Mouse (Mus musculus): Measurements from ENCODE around the gene Serpina12.
A peak's percentile ranks its signal among the peaks of the same experiment; 100 is the strongest.

Gene Serpina12

DNA sequence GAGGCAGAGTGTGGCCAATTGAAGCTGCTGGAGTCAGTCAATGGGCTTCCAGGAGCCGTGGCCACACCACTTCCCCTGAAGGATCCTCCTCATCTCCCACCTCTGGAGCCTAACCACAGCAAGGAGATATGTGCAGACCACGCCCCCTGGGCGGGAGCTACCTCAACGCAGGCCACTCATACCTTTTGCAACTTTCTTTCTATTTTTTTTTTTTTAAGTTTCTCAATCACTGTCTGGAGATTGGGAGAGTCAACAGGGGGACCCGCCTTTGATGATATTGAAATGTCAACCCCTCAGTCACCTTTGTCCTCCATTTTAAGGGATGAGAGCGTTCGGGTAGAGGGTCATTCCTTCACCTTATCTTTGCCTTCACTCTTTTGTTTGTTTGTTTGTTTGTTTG is at the start of gene Serpina12:
Serpina12 (minus strand) TSS at position 101 of the 400 bp plus-strand sequence.
- no peak for DNase-seq (ENCODE audit: inconsistent age in 2 of 2, low spot score in 1 of 2)

DNA sequence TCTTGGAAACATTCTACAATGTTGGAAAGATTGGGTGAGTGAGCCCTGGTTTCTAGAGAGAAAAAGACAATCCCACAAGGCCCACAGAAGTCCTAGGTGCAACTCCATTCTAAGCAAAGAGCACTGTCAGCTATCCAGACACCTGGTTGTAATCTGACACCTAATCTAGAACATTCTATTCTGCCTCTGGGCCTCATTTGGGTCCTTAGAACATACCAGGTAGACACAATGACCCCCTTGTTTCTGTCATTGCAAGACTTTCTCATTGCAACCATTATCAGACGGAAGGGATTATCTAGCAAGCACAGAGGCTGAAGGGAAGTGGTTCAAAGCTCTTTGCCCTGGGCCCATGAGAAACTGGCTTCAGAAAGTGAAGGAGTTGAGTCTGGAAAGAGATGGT is 47.1 kb upstream of the Serpina12 start:
- no peak for DNase-seq (ENCODE audit: inconsistent age in 2 of 2, low spot score in 1 of 2)

DNA sequence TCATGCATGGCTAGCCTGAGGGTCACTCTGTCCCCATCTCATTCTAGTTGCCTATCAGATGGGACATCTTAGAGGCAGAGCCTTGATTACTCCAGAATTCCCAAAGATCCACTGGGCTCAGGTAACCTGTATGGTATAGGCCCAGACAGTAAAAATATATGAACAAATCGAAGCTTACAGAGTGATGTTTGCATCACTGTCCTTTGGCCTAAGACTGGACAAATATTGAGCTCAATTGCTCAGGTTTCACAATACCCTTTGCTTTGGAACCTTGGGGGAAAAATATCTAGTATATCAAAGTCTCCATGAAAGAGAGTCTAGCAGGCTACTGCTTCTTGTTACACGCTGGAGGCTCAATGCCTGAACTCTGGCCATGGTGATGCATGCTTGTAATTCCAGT is 45.9 kb upstream of the Serpina12 start:
- no peak for DNase-seq (ENCODE audit: inconsistent age in 2 of 2, low spot score in 1 of 2)

DNA sequence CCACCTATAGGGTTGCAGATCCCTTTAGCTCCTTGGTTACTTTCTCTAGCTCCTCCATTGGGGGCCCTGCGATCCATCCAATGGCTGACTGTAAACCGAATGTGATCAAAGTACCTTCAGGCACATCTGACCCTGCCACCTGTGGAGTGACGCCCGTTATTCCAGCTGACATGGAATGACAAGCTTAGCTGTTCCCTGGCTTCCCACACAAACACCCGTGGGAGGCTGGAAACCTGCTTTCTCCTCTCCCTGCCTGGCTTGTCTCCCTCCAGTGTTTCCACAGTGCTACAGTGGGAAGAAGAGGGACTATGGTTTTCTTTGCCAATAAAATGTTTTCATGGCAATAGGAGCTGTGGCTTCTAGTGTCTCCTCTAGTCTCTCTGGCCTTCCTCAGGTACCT is 28.0 kb upstream of the Serpina12 start:
- no peak for DNase-seq (ENCODE audit: inconsistent age in 2 of 2, low spot score in 1 of 2)

DNA sequence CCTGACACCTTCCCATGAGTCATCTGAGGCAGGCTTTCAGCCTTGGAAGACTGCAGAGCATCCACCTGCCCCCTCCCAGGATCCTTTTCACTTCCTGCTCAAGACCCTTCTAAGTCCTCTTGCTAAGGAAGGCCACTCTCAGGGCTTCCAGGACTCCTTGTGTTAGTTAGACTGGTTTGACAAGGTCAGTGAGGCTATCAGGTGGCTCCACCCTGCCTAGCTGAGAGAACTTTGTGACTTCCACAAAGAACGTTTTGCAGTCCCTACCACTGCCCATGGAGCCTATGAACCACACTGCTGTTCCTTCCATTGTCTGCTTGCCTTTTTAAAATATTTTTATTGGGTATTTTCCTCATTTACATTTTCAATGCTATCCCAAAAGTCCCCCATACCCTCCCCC is 27.5 kb upstream of the Serpina12 start:
- DNase-seq (ENCODE audit: inconsistent age in 2 of 2, low spot score in 1 of 2) = no peak

DNA sequence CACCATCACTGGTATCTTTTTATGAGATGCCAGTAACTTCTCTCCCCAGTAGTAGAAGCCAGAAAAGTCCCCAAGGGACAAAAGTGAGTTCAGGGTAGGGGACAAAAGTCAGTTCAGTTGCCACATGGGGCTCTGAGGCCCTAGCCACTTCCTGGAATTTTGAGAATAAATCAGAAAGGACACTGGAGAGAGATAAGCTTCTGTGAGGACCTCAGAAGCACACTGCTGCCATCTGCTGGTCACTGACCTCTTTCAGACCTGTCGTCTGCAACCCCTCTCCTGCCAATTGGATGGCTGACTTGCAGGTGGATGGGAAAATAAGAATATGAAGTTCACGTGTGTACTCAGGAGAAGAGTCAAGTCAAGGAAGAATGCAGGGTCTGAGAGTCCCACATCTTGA is 25.4 kb upstream of the Serpina12 start:
- DNase-seq (ENCODE audit: inconsistent age in 2 of 2, low spot score in 1 of 2) = peak; percentile 72 to 91

DNA sequence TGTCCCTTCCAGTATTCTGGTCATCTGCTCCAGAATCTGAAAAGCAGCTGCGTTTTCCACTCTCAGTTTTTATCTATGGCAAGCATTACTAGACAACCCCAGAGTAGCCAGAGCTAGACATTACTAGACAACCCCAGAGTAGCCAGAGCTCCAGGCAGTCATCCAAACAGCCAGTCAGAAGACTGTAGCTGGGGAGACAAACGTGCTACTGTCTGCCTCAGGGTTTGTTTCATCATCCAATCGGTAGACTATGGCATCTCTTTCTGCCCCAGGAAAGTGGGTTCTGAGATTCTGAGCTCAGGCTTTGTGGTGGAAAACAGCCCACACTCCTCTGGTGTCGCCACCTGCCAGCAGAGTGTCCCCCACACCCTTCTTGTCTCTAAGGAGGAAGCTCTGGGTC is 23.3 kb upstream of the Serpina12 start:
- DNase-seq (ENCODE audit: inconsistent age in 2 of 2, low spot score in 1 of 2) = peak; percentile 65 to 86

DNA sequence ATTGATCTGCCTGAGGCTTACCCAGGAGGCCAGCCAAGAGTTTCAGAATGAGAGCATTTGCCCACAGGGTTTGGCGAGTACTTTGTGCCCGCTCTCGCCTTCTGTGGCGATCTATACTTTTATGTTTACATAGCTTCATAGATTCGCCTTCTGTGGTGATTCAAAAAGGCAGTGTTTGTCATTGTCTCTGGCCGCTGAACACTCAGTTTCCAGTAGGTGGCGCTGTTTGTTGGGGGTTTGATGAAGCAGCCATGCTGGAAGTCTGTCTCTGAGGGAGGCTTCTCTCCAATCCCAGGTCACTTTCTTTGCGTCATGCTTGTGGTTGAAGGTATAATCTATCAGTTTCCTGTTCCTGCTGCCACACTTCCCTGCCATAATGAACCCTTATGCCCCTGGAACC is 22.0 kb upstream of the Serpina12 start:
- peak; percentile 75 to 91 for DNase-seq (ENCODE audit: inconsistent age in 2 of 2, low spot score in 1 of 2)

DNA sequence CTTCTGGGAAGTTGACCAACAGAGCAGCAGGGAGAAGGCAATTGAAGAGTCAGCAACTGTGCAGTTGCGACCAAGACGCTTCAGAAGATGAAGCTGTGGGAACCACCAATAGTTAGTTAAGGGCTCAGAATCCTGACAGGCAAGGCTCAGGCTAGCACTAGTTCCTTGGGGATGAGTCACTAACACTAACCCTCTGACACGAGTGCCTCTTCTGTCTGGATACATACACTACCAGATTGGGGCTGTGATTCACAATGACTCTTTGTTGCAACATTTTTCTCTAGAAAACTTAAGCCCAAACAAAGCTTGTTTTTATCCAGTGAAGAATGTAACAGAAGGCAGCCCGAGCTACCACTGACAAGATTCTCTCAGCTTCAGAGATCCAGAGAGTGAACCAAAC is 20.8 kb upstream of the Serpina12 start:
- DNase-seq (ENCODE audit: inconsistent age in 2 of 2, low spot score in 1 of 2) = peak in 1 of 2 experiments; percentile 64

DNA sequence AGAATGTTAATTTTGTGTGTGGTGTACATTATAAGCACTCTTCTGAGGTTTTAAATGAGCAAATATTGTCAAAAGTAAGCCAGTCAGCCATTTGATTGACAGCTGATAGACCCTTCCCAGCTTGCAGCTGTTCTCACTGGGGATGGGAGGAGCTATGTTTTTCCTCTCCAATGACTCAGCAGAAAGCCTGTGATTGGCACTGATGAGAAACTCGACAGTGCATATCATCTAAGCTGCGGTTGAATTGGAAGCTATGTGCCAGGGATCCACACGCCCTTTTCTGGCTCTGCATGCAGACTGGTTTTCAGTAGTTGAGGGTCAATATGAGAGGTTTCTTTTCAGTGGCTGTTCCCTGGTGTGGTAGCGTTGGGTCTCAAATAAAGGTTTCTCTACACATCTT is 20.3 kb upstream of the Serpina12 start:
- DNase-seq (ENCODE audit: inconsistent age in 2 of 2, low spot score in 1 of 2) = no peak

DNA sequence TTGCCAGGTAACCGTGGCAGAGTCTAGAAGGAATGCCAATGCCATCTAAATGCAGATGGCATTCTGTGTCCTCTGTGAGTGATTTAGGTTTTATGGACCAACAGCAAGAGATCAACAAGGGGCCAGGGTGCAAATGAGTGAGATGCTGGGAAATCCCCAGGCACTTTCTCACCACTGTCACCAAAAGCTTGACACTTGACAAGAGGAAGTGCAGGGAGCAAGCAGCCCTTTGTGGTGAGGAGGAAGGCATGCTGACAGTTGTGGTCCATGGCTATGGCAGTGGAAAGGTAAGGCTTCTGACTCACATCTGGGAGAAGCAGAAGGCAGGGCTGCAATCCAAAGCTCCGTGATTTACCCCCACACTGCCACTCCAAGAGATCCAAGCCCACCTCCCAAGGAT is 17.6 kb upstream of the Serpina12 start:
- DNase-seq (ENCODE audit: inconsistent age in 2 of 2, low spot score in 1 of 2) = no peak

DNA sequence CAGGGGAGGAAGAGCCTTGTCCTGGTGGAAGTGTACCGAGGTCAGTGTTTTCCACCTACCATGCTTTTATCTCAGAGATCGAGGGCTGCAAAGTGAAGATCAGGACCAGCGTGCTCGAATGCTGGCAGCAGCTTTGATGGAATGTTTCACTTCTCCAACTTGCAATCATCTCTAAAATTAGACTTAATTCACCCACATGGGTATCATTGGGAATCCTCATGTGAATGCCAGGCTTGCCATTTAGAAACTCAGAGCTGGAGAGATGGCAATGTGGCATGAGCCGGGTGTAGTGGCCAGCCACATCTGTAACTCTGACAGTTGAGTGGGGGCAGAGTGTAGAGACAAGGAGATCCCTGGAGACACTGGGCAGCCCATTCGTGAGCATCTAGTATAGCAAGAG is 15.9 kb upstream of the Serpina12 start:
- DNase-seq (ENCODE audit: inconsistent age in 2 of 2, low spot score in 1 of 2) = no peak

DNA sequence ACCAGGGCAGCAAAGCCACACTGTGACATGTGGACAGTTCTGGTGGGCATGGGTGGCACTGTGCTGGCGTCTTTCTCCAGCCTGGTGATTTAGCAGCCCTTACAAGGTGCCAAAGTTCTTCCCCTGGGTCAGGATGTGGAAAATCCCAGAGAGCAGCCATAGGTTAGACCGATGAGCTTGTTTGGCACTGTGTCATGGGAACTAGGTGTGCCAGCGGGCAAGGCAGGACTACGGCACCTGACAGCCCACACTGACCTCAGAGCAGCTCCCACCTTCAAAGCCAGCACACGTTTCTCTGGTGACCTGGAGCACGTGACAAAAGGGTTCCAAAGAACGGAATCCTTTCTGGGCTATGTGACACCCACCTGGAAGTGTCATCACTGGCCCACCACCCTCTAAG is 13.3 kb upstream of the Serpina12 start:
- no peak for DNase-seq (ENCODE audit: inconsistent age in 2 of 2, low spot score in 1 of 2)

DNA sequence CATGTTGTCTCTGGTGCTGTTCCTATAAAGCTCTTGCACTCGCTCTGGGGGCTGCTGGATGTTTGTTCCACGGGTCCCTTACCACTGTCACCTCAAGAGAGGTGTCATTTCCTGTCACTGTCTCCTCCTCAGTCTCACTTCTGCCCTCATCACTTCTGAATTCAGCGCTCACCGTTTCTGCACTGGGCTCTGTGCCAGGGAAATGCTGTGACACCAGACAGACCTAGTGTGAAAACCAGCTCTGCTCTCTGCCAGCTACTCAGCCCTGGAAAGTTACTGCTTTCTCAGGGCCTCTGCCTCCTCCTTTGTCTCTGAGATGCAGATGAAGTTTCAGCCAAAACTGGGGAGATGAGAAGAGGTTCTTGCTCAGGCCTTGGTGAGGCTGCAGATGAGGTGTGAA is 12.8 kb upstream of the Serpina12 start:
- DNase-seq (ENCODE audit: inconsistent age in 2 of 2, low spot score in 1 of 2) = peak in 1 of 2 experiments; percentile 28

DNA sequence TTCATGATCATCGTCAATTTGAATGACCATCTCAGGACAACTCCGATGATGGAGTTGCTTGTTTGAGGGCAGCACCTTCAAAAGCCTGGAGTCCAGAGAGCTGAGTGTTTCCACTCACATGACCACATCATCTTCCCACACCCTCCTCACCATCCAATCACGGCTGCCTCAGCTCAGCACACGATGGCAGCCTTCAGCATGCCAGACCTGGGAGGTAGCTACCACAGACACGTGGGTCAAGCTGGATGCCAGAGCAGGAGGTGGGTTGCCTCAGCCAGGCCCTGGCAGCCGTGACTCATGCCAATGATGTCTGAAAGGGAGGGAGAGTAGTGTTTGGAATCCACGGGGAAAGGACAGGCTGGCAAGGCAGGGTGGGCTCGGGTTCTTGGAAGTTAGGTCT is 11.5 kb upstream of the Serpina12 start:
- DNase-seq (ENCODE audit: inconsistent age in 2 of 2, low spot score in 1 of 2) = peak in 1 of 2 experiments; percentile 32

DNA sequence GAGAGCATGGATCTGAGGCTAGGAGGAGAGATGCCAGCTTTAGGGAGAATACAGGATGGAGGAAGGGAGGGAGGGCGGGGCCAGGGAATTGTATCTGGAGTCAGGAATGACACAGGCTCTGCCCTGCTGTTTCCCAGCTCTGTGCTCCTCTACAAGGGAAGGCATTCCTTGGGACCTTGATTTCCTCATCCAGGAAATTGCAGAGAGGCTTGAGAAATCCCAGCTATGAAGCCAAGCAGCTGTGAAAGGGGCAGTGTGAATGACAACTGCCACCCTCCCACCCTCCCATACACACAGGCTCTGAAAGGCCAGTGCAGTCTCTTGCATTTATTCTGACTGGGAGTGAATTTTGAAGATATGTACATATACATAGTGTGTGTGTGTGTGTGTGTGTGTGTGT is 9.8 kb upstream of the Serpina12 start:
- DNase-seq (ENCODE audit: inconsistent age in 2 of 2, low spot score in 1 of 2) = no peak

DNA sequence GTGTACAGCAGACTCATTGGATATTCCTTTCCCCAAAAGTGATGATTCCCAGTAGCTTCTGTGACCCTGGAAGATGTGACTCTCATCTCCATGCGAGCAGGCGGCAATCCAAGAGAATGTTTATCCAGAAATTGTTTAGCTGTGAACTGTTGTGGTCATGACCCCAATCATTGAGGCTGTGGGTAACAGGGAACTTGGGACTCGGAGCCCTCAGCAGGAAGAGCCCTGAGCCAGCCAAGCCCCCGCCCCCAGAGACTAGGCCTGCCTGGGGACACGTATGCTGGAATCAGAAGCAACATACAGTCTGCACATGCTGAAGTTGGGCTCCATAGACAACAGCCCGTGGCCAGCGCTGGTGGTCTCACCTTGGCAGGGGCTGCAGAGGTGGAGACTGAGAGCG is 1.5 kb upstream of the Serpina12 start:
- DNase-seq (ENCODE audit: inconsistent age in 2 of 2, low spot score in 1 of 2) = no peak

DNA sequence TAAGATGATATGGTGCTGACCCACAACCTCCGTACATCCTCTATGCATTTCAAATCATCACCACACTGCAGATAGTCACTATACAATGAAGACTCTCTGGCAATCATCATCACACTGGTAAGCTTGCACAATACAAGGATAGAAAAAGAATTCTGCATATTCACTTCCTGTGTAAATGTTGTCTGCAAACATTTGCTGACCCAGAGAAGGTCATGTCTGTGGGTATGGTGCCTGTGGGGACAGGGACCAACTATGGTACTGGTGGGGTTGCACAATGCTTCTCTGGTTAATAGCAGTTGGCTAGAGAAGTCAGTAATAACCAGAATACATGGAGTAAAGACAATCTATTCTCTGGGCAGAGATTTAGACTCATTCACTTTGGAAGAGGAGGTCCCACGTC is 1.5 kb downstream of the Serpina12 start:
- no peak for DNase-seq (ENCODE audit: inconsistent age in 2 of 2, low spot score in 1 of 2)

DNA sequence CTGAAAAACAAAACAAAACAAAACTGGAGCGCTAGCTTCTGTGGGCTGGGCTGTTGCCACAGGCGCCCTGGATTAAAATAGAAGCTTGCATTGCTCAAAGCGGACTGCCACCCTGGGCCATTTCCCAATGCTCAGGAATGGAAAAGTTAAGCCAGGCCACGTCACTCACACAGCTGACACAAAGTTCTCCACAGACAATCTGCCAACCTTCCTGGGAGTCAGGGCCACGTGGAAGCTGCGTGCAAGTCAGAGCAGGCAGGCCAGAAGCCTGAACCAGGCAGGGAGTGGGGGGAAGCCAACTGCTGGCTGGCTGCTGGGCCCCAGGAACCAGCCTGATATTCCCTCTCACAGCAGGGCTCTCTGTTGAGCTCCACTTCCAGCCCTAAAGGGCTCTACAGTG is 2.8 kb downstream of the Serpina12 start:
- DNase-seq (ENCODE audit: inconsistent age in 2 of 2, low spot score in 1 of 2) = peak in 1 of 2 experiments; percentile 77

DNA sequence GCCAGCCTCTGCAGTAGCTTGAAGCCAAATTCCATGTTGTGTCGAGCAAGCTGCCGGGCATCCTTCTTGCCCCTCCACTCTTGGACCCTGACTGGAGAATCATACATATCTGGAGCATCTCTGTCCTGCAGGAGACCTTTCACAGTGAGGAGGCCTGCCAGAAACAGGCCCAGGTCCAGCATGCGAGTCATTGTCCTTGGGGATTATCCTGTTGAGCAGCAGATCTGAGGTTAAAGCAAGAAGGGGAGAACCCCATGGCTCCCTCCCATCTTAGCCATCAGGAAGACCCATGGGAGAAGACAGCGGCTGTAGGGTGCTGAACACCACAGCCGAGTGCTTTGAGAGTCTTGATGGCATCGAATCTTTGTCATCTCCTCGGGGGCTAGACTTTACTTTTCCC is 6.1 kb downstream of the Serpina12 start:
- no peak for DNase-seq (ENCODE audit: inconsistent age in 2 of 2, low spot score in 1 of 2)

DNA sequence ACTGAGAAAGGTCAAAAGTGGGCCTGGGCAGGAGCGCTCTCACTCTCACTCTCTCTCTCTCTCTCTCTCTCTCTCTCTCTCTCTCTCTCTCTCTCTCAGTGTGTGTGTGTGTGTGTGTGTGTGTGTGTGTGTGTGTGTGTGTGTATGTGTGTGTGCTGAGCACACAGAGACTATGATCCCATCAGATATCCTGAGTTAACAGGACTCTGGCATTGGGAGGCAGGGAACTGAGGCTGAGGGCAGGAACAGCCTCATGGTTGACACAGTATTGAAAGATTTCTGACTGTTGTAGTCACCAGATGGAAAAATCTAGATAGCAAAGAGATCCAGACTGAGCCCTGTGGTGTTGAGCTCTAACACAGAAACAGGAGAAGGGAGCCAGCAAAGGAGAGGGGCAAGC is 10.5 kb downstream of the Serpina12 start:
- no peak for DNase-seq (ENCODE audit: inconsistent age in 2 of 2, low spot score in 1 of 2)

DNA sequence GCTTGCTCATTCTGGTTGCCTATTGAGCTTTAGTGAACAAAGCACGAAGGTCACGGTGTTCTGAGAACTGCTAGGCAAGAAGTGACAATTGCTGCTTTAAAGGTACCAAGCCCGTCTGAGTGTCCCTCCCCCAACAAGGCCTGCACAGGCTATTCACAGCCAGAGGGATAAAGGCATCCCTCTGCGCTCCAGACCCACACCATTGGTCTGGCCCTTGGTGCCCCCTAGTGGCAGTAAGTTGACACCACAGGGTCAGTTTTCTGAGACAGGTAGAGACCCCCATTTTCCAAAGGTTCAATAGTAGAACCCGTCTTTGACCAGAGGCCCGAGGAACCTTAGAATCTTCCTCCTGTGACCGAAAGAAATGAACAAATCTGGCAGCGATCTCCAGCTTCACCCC is 14.3 kb downstream of the Serpina12 start:
- DNase-seq (ENCODE audit: inconsistent age in 2 of 2, low spot score in 1 of 2) = peak; percentile 19 to 67

DNA sequence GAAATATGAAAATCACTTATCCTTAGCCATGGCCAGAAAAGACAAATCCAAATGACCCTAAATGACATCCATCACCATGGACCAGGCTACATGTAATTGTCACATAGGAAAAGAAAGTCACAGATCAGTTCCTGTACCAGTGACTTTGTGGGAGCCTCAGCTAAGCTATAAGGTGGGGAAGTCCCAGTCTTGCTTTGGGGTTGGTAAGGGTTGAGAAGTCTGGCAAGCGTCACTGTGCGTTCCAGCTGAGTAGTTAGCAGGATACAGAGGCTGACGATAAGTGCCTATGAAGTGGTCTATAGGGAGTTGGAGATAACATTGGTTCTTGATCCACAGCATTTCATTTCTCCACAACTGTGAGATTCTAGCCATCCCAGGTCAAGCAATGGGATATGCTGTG is 29.0 kb downstream of the Serpina12 start:
- no peak for DNase-seq (ENCODE audit: inconsistent age in 2 of 2, low spot score in 1 of 2)

DNA sequence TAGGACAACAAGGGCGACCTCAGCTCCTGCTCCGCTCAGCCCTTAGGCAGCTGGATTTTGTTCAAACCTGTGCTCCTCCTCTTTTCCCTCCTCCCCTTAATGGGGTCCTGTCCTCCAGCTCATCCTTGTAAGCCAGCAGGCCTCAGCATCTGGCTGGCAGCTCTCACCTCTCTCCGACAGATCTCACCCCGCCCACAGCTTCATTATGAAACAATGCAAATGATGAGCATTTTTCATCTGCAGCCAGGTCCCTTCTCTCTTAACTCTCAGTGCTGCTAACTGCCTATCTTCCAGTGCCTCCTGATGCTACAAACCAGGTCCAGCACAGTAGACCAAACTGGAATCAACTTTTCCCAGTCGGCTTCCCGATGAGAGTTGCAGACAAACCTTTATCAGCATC is 30.6 kb downstream of the Serpina12 start, which contains the start of gene Serpina9:
Serpina9 (minus strand) TSS at position 136 of the 400 bp plus-strand sequence.
- no peak for DNase-seq (ENCODE audit: inconsistent age in 2 of 2, low spot score in 1 of 2)

Data from adrenal gland, adult (tissue).